Mouse (Mus musculus): ENCODE data around the gene Eef1g. TPM values are rescaled to one million over a fixed set of nuclear protein-coding genes. Genes with fewer than 3 reads are reported as not detected.

Gene Eef1g
- polyA plus RNA-seq, 1 experiment = 286 TPM

GRCm38 (mm10) chr19:8943047-8943446 lies 23.8 kb upstream of the Eef1g start:
- peak overlapping the region; percentile 93; the same call in 1 of the 2 replicates for H3K4me3 ChIP-seq (ENCODE audit: insufficient read depth, low read length)
- no peak overlapping the region for H3K27ac ChIP-seq (ENCODE audit: insufficient read depth, low read length)
- no peak for TF ChIP-seq CTCF (IDR thresholded peaks at IDR 0.05; ENCODE audit: extremely low read depth, insufficient read depth, low read length)
- TF ChIP-seq POLR2A (IDR thresholded peaks at IDR 0.05; ENCODE audit: extremely low read depth, insufficient read depth, low read length) = no peak

GRCm38 (mm10) chr19:8944062-8944461 lies 22.8 kb upstream of the Eef1g start:
- Histone ChIP-seq H3K4me3 (ENCODE audit: insufficient read depth, low read length) (no peak overlapping the region), H3K27ac (ENCODE audit: insufficient read depth, low read length) (no peak overlapping the region), H3K4me1 (ENCODE audit: control insufficient read depth, insufficient read depth, low read length) (peaks cover 3% of the 10 kb centered on the region; the same call in 1 of the 2 replicates)
- TF ChIP-seq CTCF (IDR thresholded peaks at IDR 0.05; ENCODE audit: extremely low read depth, insufficient read depth, low read length) (no peak), POLR2A (IDR thresholded peaks at IDR 0.05; ENCODE audit: extremely low read depth, insufficient read depth, low read length) (no peak)

More at GRCm38 (mm10) chr19:8943047-8943446, 23.8 kb upstream of the Eef1g start:
- H3K4me1 ChIP-seq (ENCODE audit: control insufficient read depth, insufficient read depth, low read length) = peaks cover 3% of the 10 kb centered on the region; the same call in 1 of the 2 replicates

DNA sequence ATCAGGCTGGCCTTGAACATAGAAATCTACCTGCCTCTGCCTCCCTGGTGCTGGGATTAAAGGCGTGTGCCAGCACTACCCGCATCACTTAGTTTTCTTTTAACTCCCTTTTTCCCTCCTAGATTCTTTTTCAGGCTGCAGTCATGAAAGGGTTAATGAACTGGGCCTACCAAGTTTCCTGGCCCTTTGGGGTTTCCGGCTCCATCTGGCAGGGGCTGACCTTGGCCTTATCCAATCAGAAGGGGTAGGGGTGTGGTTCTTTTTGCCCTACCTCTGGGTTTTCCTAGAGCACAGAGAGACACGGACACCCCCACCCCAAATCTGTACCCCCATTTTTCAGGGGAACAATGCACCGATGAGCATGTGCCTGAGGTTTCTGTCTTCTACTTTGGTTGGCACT lies 22.1 kb upstream of the Eef1g start:
- no peak overlapping the region for H3K27ac ChIP-seq (ENCODE audit: insufficient read depth, low read length)
- no peak overlapping the region for H3K4me3 ChIP-seq (ENCODE audit: insufficient read depth, low read length)
- H3K4me1 ChIP-seq (ENCODE audit: control insufficient read depth, insufficient read depth, low read length) = peaks cover 3% of the 10 kb centered on the region; the same call in 1 of the 2 replicates
- TF ChIP-seq POLR2A (IDR thresholded peaks at IDR 0.05; ENCODE audit: extremely low read depth, insufficient read depth, low read length) = no peak
- TF ChIP-seq CTCF (IDR thresholded peaks at IDR 0.05; ENCODE audit: extremely low read depth, insufficient read depth, low read length) = no peak

DNA sequence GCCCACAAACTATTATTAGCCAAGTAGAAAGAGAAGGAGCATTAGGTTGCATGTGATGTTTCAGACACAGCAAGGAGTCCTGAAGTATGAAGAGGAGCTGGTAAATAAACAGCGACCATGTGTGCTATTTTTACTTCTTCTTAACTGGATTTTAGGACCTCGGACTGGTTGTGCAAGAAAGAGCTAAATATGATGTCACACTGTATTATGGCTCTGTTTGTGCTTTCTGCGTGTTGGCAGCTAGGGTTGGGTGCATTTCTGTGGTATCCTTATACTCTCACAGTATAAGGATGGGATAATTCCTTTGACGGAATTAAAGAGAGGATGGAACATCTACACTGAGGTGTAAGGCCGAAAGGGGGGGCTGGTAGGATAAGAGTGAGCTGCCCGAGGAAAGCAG lies 21.6 kb upstream of the Eef1g start:
- Histone ChIP-seq H3K4me1 (ENCODE audit: control insufficient read depth, insufficient read depth, low read length) (peaks cover 3% of the 10 kb centered on the region; the same call in 1 of the 2 replicates), H3K4me3 (ENCODE audit: insufficient read depth, low read length) (no peak overlapping the region), H3K27ac (ENCODE audit: insufficient read depth, low read length) (no peak overlapping the region)
- no peak for TF ChIP-seq CTCF (IDR thresholded peaks at IDR 0.05; ENCODE audit: extremely low read depth, insufficient read depth, low read length)
- no peak for TF ChIP-seq POLR2A (IDR thresholded peaks at IDR 0.05; ENCODE audit: extremely low read depth, insufficient read depth, low read length)

DNA sequence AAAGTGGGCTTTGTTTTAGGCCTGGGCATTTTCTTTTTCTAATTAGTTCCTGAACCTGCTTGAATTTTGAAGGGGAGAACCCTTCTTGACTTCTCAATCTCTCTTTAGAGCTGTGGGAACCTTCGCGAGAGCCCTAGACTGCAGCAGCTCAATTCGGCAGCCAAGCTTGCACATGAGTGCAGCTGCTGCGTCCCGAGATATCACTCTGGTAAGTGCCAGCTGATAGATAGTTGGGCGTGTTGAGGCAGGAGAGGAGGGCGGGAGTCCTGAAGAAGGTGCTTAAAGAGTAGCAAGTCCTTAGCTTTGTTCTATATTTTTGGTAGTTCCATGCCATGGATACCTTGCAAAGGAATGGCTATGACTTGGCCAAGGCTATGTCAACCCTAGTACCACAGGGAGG lies 19.9 kb upstream of the Eef1g start:
- TF ChIP-seq CTCF (IDR thresholded peaks at IDR 0.05; ENCODE audit: extremely low read depth, insufficient read depth, low read length) = no peak
- TF ChIP-seq POLR2A (IDR thresholded peaks at IDR 0.05; ENCODE audit: extremely low read depth, insufficient read depth, low read length) = no peak
- Histone ChIP-seq H3K27ac (ENCODE audit: insufficient read depth, low read length) (no peak overlapping the region), H3K4me1 (ENCODE audit: control insufficient read depth, insufficient read depth, low read length) (peaks cover 3% of the 10 kb centered on the region; the same call in 1 of the 2 replicates), H3K4me3 (ENCODE audit: insufficient read depth, low read length) (no peak overlapping the region)

DNA sequence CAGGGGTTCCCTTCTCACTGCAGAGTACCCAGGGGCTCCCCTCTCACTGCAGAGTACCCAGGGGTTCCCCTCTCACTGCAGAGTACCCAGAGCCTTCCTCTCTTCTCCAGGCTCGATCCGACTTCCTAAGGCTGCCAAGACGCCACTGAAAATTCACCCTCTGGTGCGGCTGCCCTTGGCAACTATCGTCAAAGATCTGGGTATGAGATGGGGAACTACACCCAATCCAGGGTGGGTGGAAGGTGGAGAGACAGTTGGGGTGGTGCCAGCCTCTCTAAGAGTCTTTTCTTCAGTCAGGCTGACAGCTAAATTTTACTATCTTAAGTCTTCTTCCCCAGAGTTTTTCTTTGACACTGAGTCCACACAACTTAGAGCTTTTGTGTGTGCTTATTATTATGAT lies 16.7 kb upstream of the Eef1g start:
- H3K4me3 ChIP-seq (ENCODE audit: insufficient read depth, low read length) = no peak overlapping the region
- peaks cover 2% of the 10 kb centered on the region; the same call in 1 of the 2 replicates for H3K4me1 ChIP-seq (ENCODE audit: control insufficient read depth, insufficient read depth, low read length)
- H3K27ac ChIP-seq (ENCODE audit: insufficient read depth, low read length) = no peak overlapping the region
- TF ChIP-seq POLR2A (IDR thresholded peaks at IDR 0.05; ENCODE audit: extremely low read depth, insufficient read depth, low read length) (no peak), CTCF (IDR thresholded peaks at IDR 0.05; ENCODE audit: extremely low read depth, insufficient read depth, low read length) (no peak)

- Histone ChIP-seq H3K4me3 (ENCODE audit: insufficient read depth, low read length) (no peak overlapping the region), H3K27ac (ENCODE audit: insufficient read depth, low read length) (no peak overlapping the region)
- no peak for TF ChIP-seq CTCF (IDR thresholded peaks at IDR 0.05; ENCODE audit: extremely low read depth, insufficient read depth, low read length)
- no peak for TF ChIP-seq POLR2A (IDR thresholded peaks at IDR 0.05; ENCODE audit: extremely low read depth, insufficient read depth, low read length)
Observed at GRCm38 (mm10) chr19:8952241-8952640, 14.6 kb upstream of the Eef1g start.

GRCm38 (mm10) chr19:8953135-8954039 lies 13.5 kb upstream of the Eef1g start, which contains the start of gene Tut1:
TSS of gene Tut1 (plus strand) at chr19:8953847.
- peaks cover 2% of the 10 kb centered on the region; the same call in 1 of the 2 replicates for H3K4me1 ChIP-seq (ENCODE audit: control insufficient read depth, insufficient read depth, low read length)
- no peak within 1 kb of the TSS for H3K27ac ChIP-seq (ENCODE audit: insufficient read depth, low read length)
- peak within 1 kb of the TSS; percentile 65 for H3K4me3 ChIP-seq (ENCODE audit: insufficient read depth, low read length)
- TF ChIP-seq CTCF (IDR thresholded peaks at IDR 0.05; ENCODE audit: extremely low read depth, insufficient read depth, low read length) (no peak), POLR2A (IDR thresholded peaks at IDR 0.05; ENCODE audit: extremely low read depth, insufficient read depth, low read length) (peak; percentile 38)

More at GRCm38 (mm10) chr19:8952241-8952640, 14.6 kb upstream of the Eef1g start:
- H3K4me1 ChIP-seq (ENCODE audit: control insufficient read depth, insufficient read depth, low read length) = peaks cover 2% of the 10 kb centered on the region; the same call in 1 of the 2 replicates

DNA sequence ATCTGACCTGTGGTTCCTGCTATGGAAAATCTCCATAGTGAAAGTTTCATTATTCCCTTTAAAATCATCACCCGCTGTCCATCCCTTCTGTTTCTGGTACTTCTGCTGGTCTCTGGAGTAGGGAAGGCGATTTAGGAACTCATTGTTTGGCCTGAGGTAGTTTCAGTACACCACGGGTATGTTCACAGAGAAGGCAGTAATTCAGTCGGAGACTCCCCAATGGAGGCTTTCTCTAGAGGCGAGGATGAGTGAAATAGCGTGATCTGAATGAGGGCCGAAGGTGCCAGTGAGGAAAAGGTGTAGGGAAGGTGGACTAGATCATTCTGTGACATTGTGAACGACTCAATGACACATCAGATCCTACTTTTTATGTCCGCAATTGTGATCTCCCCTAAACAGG lies 12.7 kb upstream of the Eef1g start:
- H3K4me3 ChIP-seq (ENCODE audit: insufficient read depth, low read length) = peak overlapping the region; percentile 65
- H3K4me1 ChIP-seq (ENCODE audit: control insufficient read depth, insufficient read depth, low read length) = peaks cover 2% of the 10 kb centered on the region; the same call in 1 of the 2 replicates
- TF ChIP-seq POLR2A (IDR thresholded peaks at IDR 0.05; ENCODE audit: extremely low read depth, insufficient read depth, low read length) = no peak
- TF ChIP-seq CTCF (IDR thresholded peaks at IDR 0.05; ENCODE audit: extremely low read depth, insufficient read depth, low read length) = no peak
- no peak overlapping the region for H3K27ac ChIP-seq (ENCODE audit: insufficient read depth, low read length)

Data from cortical plate, adult 2 months (tissue).